Mouse (Mus musculus): ENCODE data around the gene March6. TPM values are rescaled to one million over a fixed set of nuclear protein-coding genes. Genes with fewer than 3 reads are reported as not detected.
A peak's percentile ranks its signal among the peaks of the same experiment; 100 is the strongest.

Gene March6
- total and polyA plus RNA-seq, 2 experiments from 2014 or later: 26.8 to 69.1 TPM

GRCm38 (mm10) chr15:31570959-31571358, 40.1 kb upstream of the March6 start:
- no peaks in the 10 kb centered on the region for H3K36me3 ChIP-seq (replicated peaks; ENCODE audit: control insufficient read depth, insufficient read depth, low read length)
- H3K4me3 ChIP-seq (ENCODE audit: low read depth, low read length): no peak overlapping the region
- ATAC-seq (ENCODE audit: insufficient read depth, low read depth) (no peak), DNase-seq (ENCODE audit: low spot score) (no peak)
- no peak overlapping the region for H3K27ac ChIP-seq (ENCODE audit: low read depth)
- H3K9ac ChIP-seq (replicated peaks; ENCODE audit: low read depth, low read length): no peak overlapping the region
- peaks cover 12% of the 10 kb centered on the region; the same call in 1 of the 2 replicates for H3K4me1 ChIP-seq (ENCODE audit: control insufficient read depth, insufficient read depth)
- WGBS: 87% methylated on average over 8 of the region's 8 CpGs
- H3K4me2 ChIP-seq (ENCODE audit: low read depth, low read length): no peak overlapping the region
- no peaks in the 10 kb centered on the region for H3K9me3 ChIP-seq (replicated peaks; ENCODE audit: control insufficient read depth, low read length)
- H3K27me3 ChIP-seq (ENCODE audit: control insufficient read depth, insufficient read depth, low read length): no peaks in the 10 kb centered on the region
- TF ChIP-seq EP300 (IDR thresholded peaks at IDR 0.05; ENCODE audit: low read depth) (no peak), CTCF (IDR thresholded peaks at IDR 0.05; ENCODE audit: low read depth) (no peak)

- no peak overlapping the region for H3K27ac ChIP-seq (ENCODE audit: low read depth)
- no peak overlapping the region for H3K9ac ChIP-seq (replicated peaks; ENCODE audit: low read depth, low read length)
- 39% methylated on average over 9 of the region's 9 CpGs for WGBS
- H3K9me3 ChIP-seq (replicated peaks; ENCODE audit: control insufficient read depth, low read length): no peaks in the 10 kb centered on the region
- H3K4me3 ChIP-seq (ENCODE audit: low read depth, low read length): no peak overlapping the region
- H3K4me2 ChIP-seq (ENCODE audit: low read depth, low read length): peak overlapping the region; percentile 48; the same call in 1 of the 2 replicates
- DNase-seq (ENCODE audit: low spot score) (no peak), ATAC-seq (ENCODE audit: insufficient read depth, low read depth) (peak; percentile 42)
- TF ChIP-seq EP300 (IDR thresholded peaks at IDR 0.05; ENCODE audit: low read depth): no peak
- no peak for TF ChIP-seq CTCF (IDR thresholded peaks at IDR 0.05; ENCODE audit: low read depth)
- no peaks in the 10 kb centered on the region for H3K36me3 ChIP-seq (replicated peaks; ENCODE audit: control insufficient read depth, insufficient read depth, low read length)
- H3K4me1 ChIP-seq (ENCODE audit: control insufficient read depth, insufficient read depth): peaks cover 12% of the 10 kb centered on the region; the same call in 1 of the 2 replicates
- H3K27me3 ChIP-seq (ENCODE audit: control insufficient read depth, insufficient read depth, low read length): no peaks in the 10 kb centered on the region
Observed at GRCm38 (mm10) chr15:31569325-31570022, 38.6 kb upstream of the March6 start.

GRCm38 (mm10) chr15:31568581-31568996, 37.7 kb upstream of the March6 start:
- ATAC-seq (ENCODE audit: insufficient read depth, low read depth) (peak; percentile 93), DNase-seq (ENCODE audit: low spot score) (peak; percentile 79)
- no peaks in the 10 kb centered on the region for H3K36me3 ChIP-seq (replicated peaks; ENCODE audit: control insufficient read depth, insufficient read depth, low read length)
- peaks cover 16% of the 10 kb centered on the region; the same call in 1 of the 2 replicates for H3K4me1 ChIP-seq (ENCODE audit: control insufficient read depth, insufficient read depth)
- no peaks in the 10 kb centered on the region for H3K9me3 ChIP-seq (replicated peaks; ENCODE audit: control insufficient read depth, low read length)
- H3K27me3 ChIP-seq (ENCODE audit: control insufficient read depth, insufficient read depth, low read length): no peaks in the 10 kb centered on the region
- H3K9ac ChIP-seq (replicated peaks; ENCODE audit: low read depth, low read length): peak overlapping the region; percentile 42
- WGBS: 5% methylated on average over 12 of the region's 12 CpGs
- peak overlapping the region; percentile 48 for H3K4me2 ChIP-seq (ENCODE audit: low read depth, low read length)
- peak overlapping the region; percentile 69 for H3K27ac ChIP-seq (ENCODE audit: low read depth)
- TF ChIP-seq CTCF (IDR thresholded peaks at IDR 0.05; ENCODE audit: low read depth) (no peak), EP300 (IDR thresholded peaks at IDR 0.05; ENCODE audit: low read depth) (no peak)
- peak overlapping the region; percentile 25 for H3K4me3 ChIP-seq (ENCODE audit: low read depth, low read length)

GRCm38 (mm10) chr15:31567431-31567830, 36.6 kb upstream of the March6 start:
- Histone ChIP-seq H3K27me3 (ENCODE audit: control insufficient read depth, insufficient read depth, low read length) (no peaks in the 10 kb centered on the region), H3K4me2 (ENCODE audit: low read depth, low read length) (no peak overlapping the region), H3K4me1 (ENCODE audit: control insufficient read depth, insufficient read depth) (peaks cover 17% of the 10 kb centered on the region; the same call in 1 of the 2 replicates), H3K27ac (ENCODE audit: low read depth) (no peak overlapping the region), H3K9me3 (replicated peaks; ENCODE audit: control insufficient read depth, low read length) (no peaks in the 10 kb centered on the region), H3K9ac (replicated peaks; ENCODE audit: low read depth, low read length) (no peak overlapping the region), H3K4me3 (ENCODE audit: low read depth, low read length) (no peak overlapping the region), H3K36me3 (replicated peaks; ENCODE audit: control insufficient read depth, insufficient read depth, low read length) (no peaks in the 10 kb centered on the region)
- ATAC-seq (ENCODE audit: insufficient read depth, low read depth) (no peak), DNase-seq (ENCODE audit: low spot score) (no peak)
- no peak for TF ChIP-seq CTCF (IDR thresholded peaks at IDR 0.05; ENCODE audit: low read depth)
- TF ChIP-seq EP300 (IDR thresholded peaks at IDR 0.05; ENCODE audit: low read depth): no peak
- WGBS: 75% methylated on average over 7 of the region's 7 CpGs

GRCm38 (mm10) chr15:31565786-31566185, 34.9 kb upstream of the March6 start:
- H3K27ac ChIP-seq (ENCODE audit: low read depth): no peak overlapping the region
- H3K4me2 ChIP-seq (ENCODE audit: low read depth, low read length): no peak overlapping the region
- H3K27me3 ChIP-seq (ENCODE audit: control insufficient read depth, insufficient read depth, low read length): no peaks in the 10 kb centered on the region
- DNase-seq (ENCODE audit: low spot score): no peak
- peaks cover 14% of the 10 kb centered on the region; the same call in 1 of the 2 replicates for H3K4me1 ChIP-seq (ENCODE audit: control insufficient read depth, insufficient read depth)
- 38% methylated on average over 1 of the region's 1 CpGs for WGBS
- H3K36me3 ChIP-seq (replicated peaks; ENCODE audit: control insufficient read depth, insufficient read depth, low read length): no peaks in the 10 kb centered on the region
- TF ChIP-seq CTCF (IDR thresholded peaks at IDR 0.05; ENCODE audit: low read depth): no peak
- no peak for TF ChIP-seq EP300 (IDR thresholded peaks at IDR 0.05; ENCODE audit: low read depth)
- no peak overlapping the region for H3K4me3 ChIP-seq (ENCODE audit: low read depth, low read length)
- no peak for ATAC-seq (ENCODE audit: insufficient read depth, low read depth)
- no peak overlapping the region for H3K9ac ChIP-seq (replicated peaks; ENCODE audit: low read depth, low read length)
- no peaks in the 10 kb centered on the region for H3K9me3 ChIP-seq (replicated peaks; ENCODE audit: control insufficient read depth, low read length)
